Mouse (Mus musculus) heart, embryonic 14.5 days (tissue): ENCODE measurements at regions not wholly inside any gene's neighbourhood (a gene's known extent, or its start where the extent isn't known, plus 50 kb on each side); places are given as distances from the start of the nearest gene placed in this dataset.

Source experiments
- ATAC-seq: fragments of 200-750 bp; cut with Nextera tagmentation; 2 replicates; pipeline ENCODE4 v1.8.0; 2017; ENCODE audit warnings: low read depth, moderate TSS enrichment; ENCODE audit not compliant: insufficient number of reproducible peaks, insufficient read depth, low FRiP score
- H3K27ac ChIP-seq, 2 experiments: fragments of 200-500 bp in 1 of 2; fragments of 300-500 bp in 1 of 2; sonication (generic) in 1 of 2; replicated peaks in 1 of 2; 2 replicates each; pipeline ENCODE4 v1.5.1; 2012 to 2014; ENCODE audit warnings: low read depth in 2 of 2, low read length in 2 of 2, control low read depth in 1 of 2, mild to moderate bottlenecking in 1 of 2, mixed read lengths in 1 of 2; ENCODE audit not compliant: control insufficient read depth in 1 of 2, insufficient read depth in 1 of 2
- H3K27me3 ChIP-seq: fragments of 300-500 bp; sonication (generic); 2 replicates; pipeline ENCODE4 v1.6.1; 2014; ENCODE audit warnings: mild to moderate bottlenecking, low read length, control low read depth; ENCODE audit not compliant: control insufficient read depth, insufficient read depth
- H3K36me3 ChIP-seq: fragments of 300-500 bp; sonication (generic); 2 replicates; pipeline ENCODE4 v1.6.1; 2014; ENCODE audit warnings: mild to moderate bottlenecking, control low read depth, low read length, mixed read lengths; ENCODE audit not compliant: control insufficient read depth, insufficient read depth
- H3K4me1 ChIP-seq, 2 experiments: fragments of 200-500 bp in 1 of 2; fragments of 300-500 bp in 1 of 2; sonication (generic) in 1 of 2; 2 replicates each; pipeline ENCODE4 v1.6.1; 2012 to 2014; ENCODE audit warnings: low read length in 2 of 2, control low read depth in 1 of 2, mixed read lengths in 1 of 2; ENCODE audit not compliant: control insufficient read depth in 2 of 2, insufficient read depth in 2 of 2
- H3K4me2 ChIP-seq: fragments of 300-500 bp; sonication (generic); 2 replicates; pipeline ENCODE4 v1.6.1; 2014; ENCODE audit warnings: mild to moderate bottlenecking, low read length
- H3K4me3 ChIP-seq, 2 experiments: fragments of 200-500 bp in 1 of 2; fragments of 300-500 bp in 1 of 2; sonication (generic) in 1 of 2; 2 replicates each; pipeline ENCODE4 v1.5.1; 2012 to 2014; ENCODE audit warnings: low read length in 2 of 2, mild to moderate bottlenecking in 2 of 2, control low read depth in 1 of 2, low read depth in 1 of 2, moderate library complexity in 1 of 2; ENCODE audit not compliant: control insufficient read depth in 1 of 2, insufficient read depth in 1 of 2
- H3K9ac ChIP-seq: fragments of 300-500 bp; sonication (generic); 2 replicates; pipeline ENCODE4 v1.6.1; 2014; ENCODE audit warnings: mild to moderate bottlenecking, low read length
- H3K9me3 ChIP-seq: fragments of 300-500 bp; sonication (generic); 2 replicates; pipeline ENCODE4 v1.6.1; 2016; ENCODE audit warnings: low read length, control low read depth; ENCODE audit not compliant: control insufficient read depth
- WGBS: fragments of 180-500 bp; shearing (Covaris S2); extraction: QIAGEN DNeasy Blood & Tissue Kit; methylation state at CpG from one replicate; pipeline ENCODE4 v1.1.7; 2014; 5-methylcytosine and 5-hydroxymethylcytosine counted together

- H3K36me3 ChIP-seq = no peaks in the 10 kb centered on the region
- H3K27me3 ChIP-seq = no peaks in the 10 kb centered on the region
- peaks cover 0 to 2% of the 10 kb centered on the region in 2 experiments; a peak in 3 of 4 replicates for H3K4me1 ChIP-seq
- 0 out of 4 replicates have a peak overlapping the region, but pooled peaks of 1 of the 2 experiments have one; percentile 6 for H3K27ac ChIP-seq
- H3K4me2 ChIP-seq = no peak overlapping the region
- H3K9me3 ChIP-seq = peaks cover 6% of the 10 kb centered on the region
- no peak overlapping the region for H3K9ac ChIP-seq
- WGBS = 74% methylated on average over 10 of the region's 10 CpGs
- H3K4me3 ChIP-seq = no peak overlapping the region
- ATAC-seq = no peak
These were observed 60.6 kb upstream of the Podxl start for GRCm38 (mm10) chr6:31624374-31624773.

- H3K36me3 ChIP-seq = no peaks in the 10 kb centered on the region
- H3K4me2 ChIP-seq = no peak overlapping the region
- no peak overlapping the region for H3K4me3 ChIP-seq
- peaks cover 6% of the 10 kb centered on the region for H3K9me3 ChIP-seq
- peaks cover 16 to 17% of the 10 kb centered on the region in 2 experiments for H3K4me1 ChIP-seq
- 68% methylated on average over 6 of the region's 6 CpGs for WGBS
- no peak for ATAC-seq
- H3K27ac ChIP-seq = no peak overlapping the region
- H3K27me3 ChIP-seq = no peaks in the 10 kb centered on the region
- H3K9ac ChIP-seq = no peak overlapping the region
These were observed 57.2 kb upstream of the Podxl start for GRCm38 (mm10) chr6:31621023-31621422.

DNA sequence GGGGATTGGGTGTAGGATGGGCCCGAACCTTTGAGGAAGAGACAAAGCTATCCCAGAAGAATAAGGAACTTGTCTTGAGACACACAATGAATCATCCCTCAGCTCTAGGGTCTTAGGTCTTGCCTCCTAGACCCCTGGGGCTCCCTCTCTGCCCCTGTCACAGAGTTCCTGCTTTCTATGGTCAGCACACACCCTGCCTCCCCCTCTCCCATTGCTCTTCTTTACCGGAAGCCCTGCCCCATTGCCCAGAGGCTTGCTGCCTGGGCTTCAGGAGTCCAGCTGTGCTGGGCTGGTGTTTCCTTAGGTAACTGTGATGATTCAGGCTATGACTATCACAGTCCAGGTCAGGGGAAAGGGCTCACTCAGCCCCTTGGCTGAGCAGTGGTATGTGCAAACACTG, 55.1 kb upstream of the Podxl start:
- 93% methylated on average over 2 of the region's 2 CpGs for WGBS
- ATAC-seq = no peak
- Histone ChIP-seq H3K4me3 (no peak overlapping the region), H3K4me2 (no peak overlapping the region), H3K9me3 (peaks cover 6% of the 10 kb centered on the region), H3K27ac (no peak overlapping the region), H3K27me3 (no peaks in the 10 kb centered on the region), H3K36me3 (no peaks in the 10 kb centered on the region), H3K4me1 (peaks cover 22 to 24% of the 10 kb centered on the region in 2 experiments), H3K9ac (no peak overlapping the region)

DNA sequence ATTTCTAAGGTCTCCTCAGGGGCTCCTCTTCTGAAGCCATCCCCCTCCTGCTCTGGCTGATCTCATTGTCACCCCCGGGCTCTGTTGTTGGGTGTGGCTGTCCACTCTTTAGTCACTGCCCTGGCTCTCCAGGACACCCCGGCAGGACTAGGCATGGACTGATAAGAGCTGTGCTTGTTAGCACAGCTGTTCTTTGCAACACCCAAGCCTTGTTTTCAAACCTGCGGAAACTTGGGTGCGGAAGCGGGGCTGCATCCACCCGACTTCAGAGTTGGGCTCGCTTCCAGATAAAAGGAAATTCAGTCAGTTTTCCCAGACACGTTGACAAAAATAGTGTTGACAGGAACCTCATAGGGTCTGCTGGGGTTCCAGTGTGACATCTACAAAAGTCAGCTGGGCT, 53.6 kb upstream of the Podxl start:
- Histone ChIP-seq H3K36me3 (no peaks in the 10 kb centered on the region), H3K9ac (peak overlapping the region; percentile 21; the same call in 1 of the 2 replicates), H3K4me3 (no peak overlapping the region), H3K4me2 (peak overlapping the region; percentile 37), H3K9me3 (no peaks in the 10 kb centered on the region), H3K27ac (peak overlapping the region; percentile 21 to 59; a peak in 3 of 4 replicates), H3K4me1 (peaks cover 32 to 38% of the 10 kb centered on the region in 2 experiments), H3K27me3 (no peaks in the 10 kb centered on the region)
- WGBS = under 1% methylated on average over 8 of the region's 8 CpGs
- ATAC-seq = peak; percentile 32; the same call in 1 of the 2 replicates

DNA sequence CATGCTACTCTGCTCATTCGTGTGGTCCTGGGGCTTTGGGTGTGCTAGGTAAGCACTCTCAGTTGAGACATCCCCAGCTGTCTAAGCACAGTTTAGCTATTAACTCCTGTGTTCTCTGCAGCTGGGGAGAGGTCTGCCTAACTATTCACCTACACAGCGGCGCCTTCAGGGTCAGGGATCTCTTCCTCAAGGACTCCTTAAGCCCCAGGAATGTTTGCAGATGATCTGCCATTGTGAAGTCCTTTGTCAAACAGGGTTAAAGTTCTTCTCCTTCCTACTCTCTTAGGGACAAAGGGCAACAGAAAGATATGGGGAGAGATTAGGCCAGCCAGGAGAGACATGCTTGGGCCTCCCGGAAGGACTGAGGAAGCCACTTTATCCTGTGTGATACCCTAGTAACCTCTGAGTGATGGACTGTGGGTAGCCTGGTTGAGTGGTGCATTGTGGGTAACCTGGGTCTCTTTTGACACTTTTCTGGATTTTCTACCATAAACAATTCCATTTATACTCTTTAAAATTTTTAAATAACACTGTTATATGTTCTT, 51.7 kb upstream of the Podxl start:
- peaks cover 32 to 38% of the 10 kb centered on the region in 2 experiments for H3K4me1 ChIP-seq
- ATAC-seq = no peak
- H3K27me3 ChIP-seq = no peaks in the 10 kb centered on the region
- no peak overlapping the region for H3K27ac ChIP-seq
- no peaks in the 10 kb centered on the region for H3K36me3 ChIP-seq
- no peak overlapping the region for H3K4me2 ChIP-seq
- H3K4me3 ChIP-seq = no peak overlapping the region
- 60% methylated on average over 4 of the region's 4 CpGs for WGBS
- no peak overlapping the region for H3K9ac ChIP-seq
- no peaks in the 10 kb centered on the region for H3K9me3 ChIP-seq

GRCm38 (mm10) chr6:31614563-31614962, 50.8 kb upstream of the Podxl start:
- Histone ChIP-seq H3K4me2 (no peak overlapping the region; the same call in 1 of the 2 replicates), H3K9ac (no peak overlapping the region)
- no peak for ATAC-seq

DNA sequence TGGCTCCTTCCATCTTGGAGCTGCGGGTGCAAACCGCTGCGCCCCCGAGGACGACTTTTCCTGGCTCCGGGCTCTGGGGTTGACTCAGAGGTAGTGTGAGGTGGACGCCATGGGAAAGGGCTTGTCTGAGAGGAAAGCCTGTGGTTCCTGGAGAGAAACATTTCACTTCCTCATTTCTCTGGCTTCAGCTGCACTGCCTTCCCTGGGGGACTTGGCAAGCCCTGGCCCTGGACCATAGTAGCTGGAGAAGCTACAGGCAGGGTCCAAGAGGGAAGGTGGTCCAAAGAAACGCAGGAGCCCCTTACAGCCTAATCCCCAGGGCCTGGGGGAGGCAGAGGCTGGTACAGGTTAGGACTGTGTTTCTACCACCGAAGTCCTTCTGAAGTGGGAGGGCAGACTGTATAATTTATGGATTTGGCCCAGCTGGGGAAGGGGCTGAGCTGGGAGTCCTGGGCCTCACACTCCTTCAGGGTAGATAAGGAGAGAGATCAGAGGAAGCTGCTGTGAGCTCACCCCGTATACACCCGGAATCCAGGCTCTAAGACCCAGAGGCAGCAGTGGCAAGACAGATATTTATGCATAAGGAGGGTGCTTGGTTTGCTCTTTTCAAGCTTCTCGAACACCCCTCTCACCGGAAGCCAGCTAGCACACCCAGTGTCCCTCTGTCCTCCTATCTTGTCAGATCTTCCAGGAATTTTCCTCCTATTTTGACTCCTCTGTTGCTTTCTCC, 50.0 kb upstream of the Podxl start:
- WGBS = 34% methylated on average over 13 of the region's 13 CpGs
- peak overlapping the region; percentile 30 for H3K4me2 ChIP-seq
- H3K27me3 ChIP-seq = no peaks in the 10 kb centered on the region
- peak overlapping the region; percentile 37 to 45 for H3K27ac ChIP-seq
- no peak overlapping the region for H3K9ac ChIP-seq
- H3K4me3 ChIP-seq = no peak overlapping the region
- no peaks in the 10 kb centered on the region for H3K36me3 ChIP-seq
- H3K9me3 ChIP-seq = no peaks in the 10 kb centered on the region
- peaks cover 30 to 32% of the 10 kb centered on the region in 2 experiments for H3K4me1 ChIP-seq
- ATAC-seq = peak; percentile 32

More at GRCm38 (mm10) chr6:31614563-31614962, 50.8 kb upstream of the Podxl start:
- no peaks in the 10 kb centered on the region for H3K36me3 ChIP-seq
- H3K4me1 ChIP-seq = peaks cover 32 to 38% of the 10 kb centered on the region in 2 experiments
- no peaks in the 10 kb centered on the region for H3K9me3 ChIP-seq
- no peaks in the 10 kb centered on the region for H3K27me3 ChIP-seq
- no peak overlapping the region for H3K4me3 ChIP-seq
- peak overlapping the region in 1 of 2 experiments; percentile 45; a peak in 1 of 4 replicates for H3K27ac ChIP-seq
- WGBS = 73% methylated on average over 4 of the region's 4 CpGs
